Mouse (Mus musculus) spleen, adult 2 months (tissue): ENCODE data around the gene Bglap2.

Experiments used
- CTCF ChIP-seq: fragments of 200-500 bp; IDR thresholded peaks from 2 replicates; pipeline ENCODE4 v1.5.1; 2011; ENCODE audit warnings: mild to moderate bottlenecking, inconsistent platforms; ENCODE audit not compliant: insufficient read depth, insufficient read length, insufficient replicate concordance; ENCODE audit errors: extremely low read depth
- POLR2A ChIP-seq: fragments of 200-500 bp; IDR thresholded peaks from 2 replicates; pipeline ENCODE4 v1.6.1; 2011; ENCODE audit warnings: low read depth, low read length, inconsistent platforms

GRCm38 (mm10) chr3:88393776-88394375, 15.4 kb upstream of the Bglap2 start:
- TF ChIP-seq POLR2A (no peak), CTCF (no peak)
